8 mouse cellular contexts compared by ENCODE assay signal in genomic region chr12:103433986-103434731, GRCm38 (mm10). TPM values are rescaled to one million over a fixed set of nuclear protein-coding genes. Genes with fewer than 3 reads are reported as not detected.
DNase-seq lines count a peak whose midpoint lies in the region; ATAC-seq and TF ChIP-seq lines count a peak whose summit lies in the region.

Gene Ifi27, plus strand, starts transcription at chr12:103434211.

- no peak within 1 kb of the TSS for H3K9ac ChIP-seq in hindbrain, embryonic 16.5 days (ENCODE audit: low read depth, low read length)
- H3K9ac ChIP-seq in hindbrain, embryonic 12.5 days, result no peak within 1 kb of the TSS
- no peak within 1 kb of the TSS for H3K9ac ChIP-seq in kidney, embryonic 15.5 days

- 73% methylated on average over 8 of the region's 8 CpGs for WGBS in hindbrain, embryonic 16.5 days
- WGBS in hindbrain, embryonic 12.5 days, result 74% methylated on average over 8 of the region's 8 CpGs
- WGBS in kidney, embryonic 15.5 days, result 35% methylated on average over 8 of the region's 8 CpGs
- WGBS in olfactory bulb, adult 2 months, result 53% methylated on average over 8 of the region's 8 CpGs

- TF ChIP-seq POLR2A in olfactory bulb, adult 2 months (IDR thresholded peaks at IDR 0.05; ENCODE audit: insufficient read depth, low read depth, low read length), result no peak

- H3K36me3 ChIP-seq in hindbrain, embryonic 16.5 days (ENCODE audit: control insufficient read depth, insufficient read depth, low read length), result no peaks in the 10 kb centered on the region
- H3K36me3 ChIP-seq in hindbrain, embryonic 12.5 days, result no peaks in the 10 kb centered on the region
- H3K36me3 ChIP-seq in kidney, embryonic 15.5 days, result no peaks in the 10 kb centered on the region

- no peak within 1 kb of the TSS for H3K27ac ChIP-seq in hindbrain, embryonic 16.5 days (ENCODE audit: low read depth, low read length)
- no peak within 1 kb of the TSS for H3K27ac ChIP-seq in hindbrain, embryonic 12.5 days
- peak within 1 kb of the TSS; percentile 49; the same call in 1 of the 2 replicates for H3K27ac ChIP-seq in kidney, embryonic 15.5 days
- peak within 1 kb of the TSS; percentile 56; the same call in 1 of the 2 replicates for H3K27ac ChIP-seq in olfactory bulb, adult 2 months (ENCODE audit: insufficient read depth, low read depth, low read length)

- H3K4me2 ChIP-seq in hindbrain, embryonic 16.5 days (ENCODE audit: low read length), result 0 out of 2 replicates have a peak within 1 kb of the TSS, but pooled peaks have one; percentile 17
- no peak within 1 kb of the TSS for H3K4me2 ChIP-seq in hindbrain, embryonic 12.5 days (replicated peaks)
- H3K4me2 ChIP-seq in kidney, embryonic 15.5 days, result peak within 1 kb of the TSS; percentile 32

- no peaks in the 10 kb centered on the region for H3K9me3 ChIP-seq in hindbrain, embryonic 16.5 days (ENCODE audit: control insufficient read depth, low read length)
- no peaks in the 10 kb centered on the region for H3K9me3 ChIP-seq in hindbrain, embryonic 12.5 days (replicated peaks)
- H3K9me3 ChIP-seq in kidney, embryonic 15.5 days (replicated peaks), result no peaks in the 10 kb centered on the region

- no peak for ATAC-seq in hindbrain, embryonic 16.5 days
- ATAC-seq in hindbrain, embryonic 12.5 days (ENCODE audit: low FRiP score), result no peak
- peak; percentile 96 for ATAC-seq in kidney, embryonic 15.5 days (replicated peaks; ENCODE audit: low FRiP score)

- no peak within 1 kb of the TSS for H3K4me3 ChIP-seq in hindbrain, embryonic 16.5 days (ENCODE audit: low read length)
- no peak within 1 kb of the TSS for H3K4me3 ChIP-seq in hindbrain, embryonic 12.5 days
- peak within 1 kb of the TSS; percentile 24; the same call in 1 of the 2 replicates for H3K4me3 ChIP-seq in kidney, embryonic 15.5 days (replicated peaks)
- H3K4me3 ChIP-seq in olfactory bulb, adult 2 months (ENCODE audit: insufficient read depth, low read depth, low read length), result peak within 1 kb of the TSS; percentile 25

- no peaks in the 10 kb centered on the region for H3K4me1 ChIP-seq in hindbrain, embryonic 16.5 days (ENCODE audit: control insufficient read depth, insufficient read depth, low read depth, low read length)
- H3K4me1 ChIP-seq in hindbrain, embryonic 12.5 days, result no peaks in the 10 kb centered on the region
- no peaks in the 10 kb centered on the region for H3K4me1 ChIP-seq in kidney, embryonic 15.5 days
- H3K4me1 ChIP-seq in olfactory bulb, adult 2 months (ENCODE audit: control insufficient read depth, insufficient read depth, low read length), result no peaks in the 10 kb centered on the region

- no peak for TF ChIP-seq CTCF in olfactory bulb, adult 2 months (IDR thresholded peaks at IDR 0.05; ENCODE audit: insufficient read depth, low read depth, low read length)

- no peaks in the 10 kb centered on the region for H3K27me3 ChIP-seq in hindbrain, embryonic 16.5 days (replicated peaks; ENCODE audit: control insufficient read depth, insufficient read depth, low read length)
- H3K27me3 ChIP-seq in hindbrain, embryonic 12.5 days, result no peaks in the 10 kb centered on the region
- H3K27me3 ChIP-seq in kidney, embryonic 15.5 days, result no peaks in the 10 kb centered on the region

- DNase-seq in adrenal gland, adult 8-10 months, result peak; percentile 88
- no peak for DNase-seq in gonadal fat pad, adult 2 months (ENCODE audit: low read depth)
- peak; percentile 32 for DNase-seq in liver
- DNase-seq in urinary bladder, postnatal 25 days (ENCODE audit: low spot score), result peak; percentile 41

RNA-seq across cellular contexts. Expression of gene Ifi27, which starts in this region (rescaled TPM):
- polyA plus RNA-seq in hindbrain, embryonic 16.5 days (2015; fragmentation: Nextera tagmentation; extraction: Ambion mirVana), result 16.6 TPM in 2 replicates
- 9.2 and 11.3 TPM in 2 replicates for polyA plus RNA-seq in hindbrain, embryonic 12.5 days (2016; fragmentation: Nextera tagmentation; extraction: Ambion mirVana)
- total RNA-seq in adrenal gland, adult 8-10 months (2022), result 1,000 to 10,000 TPM; 1,094 to 1,254 (median 1,159) TPM
- polyA plus RNA-seq in gonadal fat pad, adult 2 months (2012; rRNA removed), result 378 and 701 TPM in 2 replicates
- 28.3 and 35.4 TPM in 2 replicates for polyA plus RNA-seq in kidney, embryonic 15.5 days (2015; fragmentation: Nextera tagmentation; extraction: Ambion mirVana)
- not detected in 2 replicates for polyA plus RNA-seq in olfactory bulb, adult 2 months (2012; ENCODE audit: insufficient read depth, insufficient read length, low replicate concordance, missing spikeins)

Comparison
In these comparisons a context has a peak if more than half of its experiments do, and no peak if none do; other contexts are left out.
1. RNA of gene Ifi27 (polyA plus RNA-seq): 378 to 701 TPM in gonadal fat pad, adult 2 months; 28.3 to 35.4 TPM in kidney, embryonic 15.5 days, 16.6 TPM in hindbrain, embryonic 16.5 days, 9.2 to 11.3 TPM in hindbrain, embryonic 12.5 days and not detected in olfactory bulb, adult 2 months; every median in the first group is over 10 times any median in the second.
2. H3K27ac ChIP-seq: peak in kidney, embryonic 15.5 days (single experiment) and olfactory bulb, adult 2 months (single experiment); none in hindbrain, embryonic 16.5 days (single experiment) and hindbrain, embryonic 12.5 days (single experiment).
3. H3K4me3 ChIP-seq: peak in kidney, embryonic 15.5 days (single experiment) and olfactory bulb, adult 2 months (single experiment); none in hindbrain, embryonic 16.5 days (single experiment) and hindbrain, embryonic 12.5 days (single experiment).